Mouse (Mus musculus) megakaryocyte, embryonic 14.5 days (primary cell): Measurements from ENCODE around the gene Alox5.

ENCODE experiments used
- FLI1 ChIP-seq: IDR thresholded peaks from 2 replicates; pipeline ENCODE4 v1.6.1; 2012; ENCODE audit warnings: low read length, inconsistent platforms, mixed read lengths
- GATA1 ChIP-seq: IDR thresholded peaks from 3 replicates; pipeline ENCODE4 v1.6.1; 2012; ENCODE audit warnings: mixed read lengths, low read length, inconsistent platforms, borderline replicate concordance

DNA sequence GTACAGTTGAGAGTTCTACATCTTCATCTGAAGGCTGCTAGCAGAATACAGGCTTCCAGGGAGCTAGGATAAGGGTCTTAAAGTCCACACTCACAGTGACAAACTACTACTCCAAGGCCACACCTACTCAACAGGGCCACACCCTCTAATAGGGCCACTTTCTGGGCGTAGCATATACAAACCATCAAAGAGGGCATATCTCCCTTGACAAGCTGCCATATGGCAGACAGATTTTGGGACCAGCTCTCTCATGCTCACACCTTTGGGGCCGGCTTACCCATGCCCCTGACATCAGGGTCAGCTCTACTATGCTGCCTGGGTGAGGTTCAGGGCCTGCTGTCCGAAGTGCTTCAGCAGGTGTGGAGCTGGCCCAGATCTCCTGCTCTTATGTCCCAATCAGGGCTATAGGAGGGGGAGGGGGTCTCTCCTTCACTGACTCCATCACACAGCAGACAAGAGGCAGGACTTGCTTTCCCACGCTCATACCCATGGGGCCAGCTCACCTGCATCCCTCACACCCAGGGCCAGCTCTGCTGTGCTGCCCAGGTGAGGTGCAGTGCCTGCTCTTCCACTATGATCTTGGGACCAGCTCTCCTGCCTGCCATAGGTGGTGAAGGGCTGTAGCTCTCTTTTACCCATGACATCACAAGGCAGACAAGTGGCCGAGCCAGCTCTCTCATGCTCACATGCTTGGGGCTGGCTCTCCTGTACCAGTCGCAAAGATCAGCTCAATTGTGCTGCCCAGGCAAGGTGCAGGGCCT is 90.6 kb downstream of the Alox5 start:
- TF ChIP-seq GATA1 (no peak), FLI1 (no peak)
